Mouse (Mus musculus): ENCODE measurements around the gene Olfr62. TPM values are rescaled to one million over a fixed set of nuclear protein-coding genes. Genes with fewer than 3 reads are reported as not detected.
A peak's percentile ranks its signal among the peaks of the same experiment; 100 is the strongest.

Gene Olfr62
- polyA plus RNA-seq (2012; rRNA removed) = not detected in 2 replicates

- no peak for DNase-seq (ENCODE audit: low read depth, low spot score)
Measured at GRCm38 (mm10) chr4:118658652-118659051, at the start of gene Olfr62. Gene Olfr62, plus strand, starts transcription at chr4:118658952.

- 62% methylated on average over 3 of the region's 3 CpGs for WGBS
- DNase-seq (ENCODE audit: low read depth, low spot score) = no peak
Measured at GRCm38 (mm10) chr4:118609836-118610235, 48.9 kb upstream of the Olfr62 start.

GRCm38 (mm10) chr4:118612619-118613018, 46.1 kb upstream of the Olfr62 start:
- DNase-seq (ENCODE audit: low read depth, low spot score) = no peak
- 32% methylated on average over 11 of the region's 11 CpGs for WGBS

GRCm38 (mm10) chr4:118615412-118615811, 43.3 kb upstream of the Olfr62 start:
- no peak for DNase-seq (ENCODE audit: low read depth, low spot score)
- 75% methylated on average over 11 of the region's 11 CpGs for WGBS

GRCm38 (mm10) chr4:118620279-118620966, 38.3 kb upstream of the Olfr62 start, which contains the start of the genes Cfap57 and Ebna1bp2:
Gene Cfap57, minus strand, starts transcription at chr4:118620777.
Gene Ebna1bp2, plus strand, starts transcription at chr4:118620799.
- peak; percentile 90 for DNase-seq (ENCODE audit: low read depth, low spot score)
- 2% methylated on average over 39 of the region's 41 CpGs for WGBS

- under 1% methylated on average over 23 of the region's 23 CpGs for WGBS
- no peak for DNase-seq (ENCODE audit: low read depth, low spot score)
Measured at GRCm38 (mm10) chr4:118620967-118621320, 37.8 kb upstream of the Olfr62 start.

- no peak for DNase-seq (ENCODE audit: low read depth, low spot score)
- 68% methylated on average over 9 of the region's 9 CpGs for WGBS
Measured at GRCm38 (mm10) chr4:118621781-118622180, 37.0 kb upstream of the Olfr62 start.

- DNase-seq (ENCODE audit: low read depth, low spot score) = no peak
- 92% methylated on average over 5 of the region's 5 CpGs for WGBS
Measured at GRCm38 (mm10) chr4:118630261-118630660, 28.5 kb upstream of the Olfr62 start.

- WGBS = 37% methylated on average over 20 of the region's 20 CpGs
- no peak for DNase-seq (ENCODE audit: low read depth, low spot score)
Measured at GRCm38 (mm10) chr4:118642346-118643190, 16.2 kb upstream of the Olfr62 start.

GRCm38 (mm10) chr4:118645234-118645633, 13.5 kb upstream of the Olfr62 start:
- DNase-seq (ENCODE audit: low read depth, low spot score) = no peak
- 5% methylated on average over 2 of the region's 2 CpGs for WGBS

GRCm38 (mm10) chr4:118687086-118687485, 28.3 kb downstream of the Olfr62 start:
- no peak for DNase-seq (ENCODE audit: low read depth, low spot score)
- WGBS = 10% methylated on average over 2 of the region's 2 CpGs

- 53% methylated on average over 12 of the region's 12 CpGs for WGBS
Measured at GRCm38 (mm10) chr4:118692412-118692973, 33.7 kb downstream of the Olfr62 start, which contains the start of gene Olfr1342. Gene Olfr1342, minus strand, starts transcription at chr4:118692756.

GRCm38 (mm10) chr4:118693812-118694211, 35.1 kb downstream of the Olfr62 start:
- WGBS = 48% methylated on average over 2 of the region's 2 CpGs

More at GRCm38 (mm10) chr4:118692412-118692973, 33.7 kb downstream of the Olfr62 start, which contains the start of gene Olfr1342:
- DNase-seq (ENCODE audit: low read depth, low spot score) = no peak

GRCm38 (mm10) chr4:118703223-118703622, 44.5 kb downstream of the Olfr62 start, which contains the start of gene Olfr1341:
Gene Olfr1341, plus strand, starts transcription at chr4:118703523.
- DNase-seq (ENCODE audit: low read depth, low spot score) = no peak
- WGBS = 68% methylated on average over 3 of the region's 3 CpGs

More at GRCm38 (mm10) chr4:118693812-118694211, 35.1 kb downstream of the Olfr62 start:
- no peak for DNase-seq (ENCODE audit: low read depth, low spot score)

GRCm38 (mm10) chr4:118708086-118708485, 49.3 kb downstream of the Olfr62 start:
- DNase-seq (ENCODE audit: low read depth, low spot score) = no peak
- 80% methylated on average over 5 of the region's 5 CpGs for WGBS

- no peak for DNase-seq (ENCODE audit: low read depth, low spot score)
- WGBS = 63% methylated on average over 1 of the region's 1 CpGs
Measured at GRCm38 (mm10) chr4:118711656-118712055, 52.9 kb downstream of the Olfr62 start.

Data from large intestine, adult 2 months (tissue).